ENCODE assay signal across 24 mouse cellular contexts in the genomic region with DNA sequence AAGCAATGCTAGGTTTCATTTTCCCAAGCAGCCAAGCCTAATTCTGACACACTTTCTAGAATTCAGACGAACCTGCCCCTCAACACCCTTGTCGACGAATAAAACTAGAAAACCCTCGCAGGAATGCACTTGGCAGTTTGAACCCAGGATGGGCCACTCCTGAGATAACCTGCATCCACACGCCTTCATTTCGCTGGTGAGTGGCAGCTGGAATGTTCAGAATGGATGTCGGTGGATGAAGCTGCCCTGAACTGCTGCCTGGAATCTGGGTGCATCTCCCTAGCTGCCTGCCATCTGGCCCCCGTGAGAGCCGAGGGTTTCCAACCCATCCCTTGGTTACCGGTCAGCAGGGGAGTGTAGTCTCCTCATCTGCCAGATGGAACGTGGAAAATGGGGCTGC. TPM values are rescaled to one million over a fixed set of nuclear protein-coding genes. Genes with fewer than 3 reads are reported as not detected.
DNase-seq lines count a peak whose midpoint lies in the region; ATAC-seq lines count a peak whose summit lies in the region.
"Had no signal": no experiment of that assay in that cellular context is flagged by ENCODE, and none has a peak within 500 bp of the region (broad histone marks: within the 10 kb centered on the region; RNA-seq: fewer than 3 reads in every experiment).

No protein-coding gene starts in this region.

- no peak overlapping the region for H3K4me2 ChIP-seq in hindbrain, embryonic 14.5 days (replicated peaks)
- H3K4me2 ChIP-seq: embryonic facial prominence, embryonic 15.5 days; forebrain, embryonic 15.5 days; heart, embryonic 11.5 days; hindbrain, embryonic 15.5 days; limb, embryonic 13.5 days; liver, embryonic 11.5 days; midbrain, embryonic 11.5 days; neural tube, embryonic 12.5 days had no signal

- WGBS in hindbrain, embryonic 14.5 days, result 75% methylated on average over 11 of the region's 11 CpGs

- ATAC-seq in hindbrain, embryonic 14.5 days (ENCODE audit: low FRiP score), result no peak
- ATAC-seq: forebrain, embryonic 15.5 days had no signal

- DNase-seq in heart, adult 11 months, result peak; percentile 94
- DNase-seq in heart, postnatal 4 days, result no peak
- DNase-seq in urinary bladder, postnatal 25 days (ENCODE audit: low spot score), result peak; percentile 36
- DNase-seq in urinary bladder, postnatal 36 days (ENCODE audit: low spot score in 2 of 2), result no peak
- DNase-seq in lung, postnatal 4 days, result peak; percentile 31 to 68
- DNase-seq in cerebellum, postnatal 14 days, result no peak
- no peak for DNase-seq in hindbrain, embryonic 14.5 days (ENCODE audit: low spot score)
- DNase-seq: adrenal gland, postnatal 25 days; cerebellum, adult 18-20 months; cerebellum, postnatal 10 days; gastrocnemius, postnatal 25 days; heart, postnatal 36 days; right cerebral cortex, adult 18-20 months had no signal

- H3K4me1 ChIP-seq in hindbrain, embryonic 14.5 days (replicated peaks; ENCODE audit: control insufficient read depth, insufficient read depth, low read length), result 0 out of 2 replicates have a peak, but pooled peaks cover 5% of the 10 kb centered on the region
- H3K4me1 ChIP-seq: forebrain, embryonic 15.5 days; hindbrain, embryonic 15.5 days; limb, embryonic 13.5 days; neural tube, embryonic 12.5 days had no signal

- peaks cover 12% of the 10 kb centered on the region for H3K36me3 ChIP-seq in hindbrain, embryonic 14.5 days (replicated peaks; ENCODE audit: control insufficient read depth, insufficient read depth)
- H3K36me3 ChIP-seq: forebrain, embryonic 15.5 days had no signal

- no peak overlapping the region for H3K4me3 ChIP-seq in hindbrain, embryonic 14.5 days (replicated peaks; ENCODE audit: low read length)
- H3K4me3 ChIP-seq: embryonic facial prominence, embryonic 15.5 days; forebrain, embryonic 15.5 days; hindbrain, embryonic 15.5 days; limb, embryonic 13.5 days; myocyte; neural tube, embryonic 12.5 days had no signal

- H3K9me3 ChIP-seq in hindbrain, embryonic 14.5 days (ENCODE audit: control insufficient read depth, low read length), result no peaks in the 10 kb centered on the region
- H3K9me3 ChIP-seq: embryonic facial prominence, embryonic 15.5 days; forebrain, embryonic 15.5 days; hindbrain, embryonic 15.5 days; limb, embryonic 13.5 days; neural tube, embryonic 12.5 days had no signal

- no peaks in the 10 kb centered on the region for H3K27me3 ChIP-seq in hindbrain, embryonic 14.5 days (ENCODE audit: control insufficient read depth, insufficient read depth, low read length)
- H3K27me3 ChIP-seq: embryonic facial prominence, embryonic 15.5 days; forebrain, embryonic 15.5 days; hindbrain, embryonic 15.5 days; limb, embryonic 13.5 days; neural tube, embryonic 12.5 days had no signal

- no peak overlapping the region for H3K27ac ChIP-seq in hindbrain, embryonic 14.5 days
- H3K27ac ChIP-seq: embryonic facial prominence, embryonic 15.5 days; forebrain, embryonic 15.5 days; hindbrain, embryonic 15.5 days; limb, embryonic 13.5 days; neural tube, embryonic 12.5 days; stomach, postnatal 0 days had no signal

- H3K9ac ChIP-seq in hindbrain, embryonic 14.5 days, result no peak overlapping the region
- H3K9ac ChIP-seq: embryonic facial prominence, embryonic 15.5 days; forebrain, embryonic 15.5 days; hindbrain, embryonic 15.5 days; limb, embryonic 13.5 days; neural tube, embryonic 12.5 days had no signal

RNA-seq across cellular contexts. Expression of a gene that starts 29.1 kb away (rescaled TPM):
- total RNA-seq in heart, postnatal 4 days (2021), result 100 to 1,000 TPM; 124 to 129 TPM
- polyA plus RNA-seq in hindbrain, embryonic 14.5 days (2014; fragmentation: Nextera tagmentation; extraction: Ambion mirVana), result 125 TPM in 2 replicates
- total RNA-seq: MEL had no signal

Comparison
In these comparisons a context has a peak if more than half of its experiments do, and no peak if none do; other contexts are left out.
1. DNase-seq: peak in heart, adult 11 months (single experiment), urinary bladder, postnatal 25 days (single experiment) and lung, postnatal 4 days (2 of 2); none in heart, postnatal 4 days (single experiment), urinary bladder, postnatal 36 days (0 of 2), cerebellum, postnatal 14 days (0 of 2) and hindbrain, embryonic 14.5 days (single experiment).